Mouse (Mus musculus) embryo, embryonic 9.5 days (tissue): ENCODE data around the gene Nsf.

Source experiments
- DNase-seq: peaks from one replicate; pipeline ENCODE4 v3.0.0-alpha.2; 2017; ENCODE audit errors: extremely low spot score

Gene Nsf

GRCm38 (mm10) chr11:103941351-103941750, 12.5 kb downstream of the Nsf start:
- DNase-seq: no peak

GRCm38 (mm10) chr11:103940887-103941286, 13.0 kb downstream of the Nsf start:
- no peak for DNase-seq

- DNase-seq: no peak
Measured at GRCm38 (mm10) chr11:103937976-103938728, 15.7 kb downstream of the Nsf start.

- DNase-seq: no peak
Measured at GRCm38 (mm10) chr11:103937451-103937850, 16.4 kb downstream of the Nsf start.

- no peak for DNase-seq
Measured at GRCm38 (mm10) chr11:103935717-103936116, 18.1 kb downstream of the Nsf start.

- DNase-seq: no peak
Measured at GRCm38 (mm10) chr11:103933886-103934285, 20.0 kb downstream of the Nsf start.

GRCm38 (mm10) chr11:103923957-103924356, 29.9 kb downstream of the Nsf start:
- DNase-seq: no peak

GRCm38 (mm10) chr11:103923272-103923671, 30.6 kb downstream of the Nsf start:
- no peak for DNase-seq

GRCm38 (mm10) chr11:103922812-103923211, 31.0 kb downstream of the Nsf start:
- no peak for DNase-seq

GRCm38 (mm10) chr11:103920665-103921064, 33.2 kb downstream of the Nsf start:
- peak; percentile 50 for DNase-seq

- DNase-seq: no peak
Measured at GRCm38 (mm10) chr11:103916807-103917206, 37.0 kb downstream of the Nsf start.

GRCm38 (mm10) chr11:103915686-103916085, 38.2 kb downstream of the Nsf start:
- DNase-seq: no peak

- DNase-seq: peak; percentile 34
Measured at GRCm38 (mm10) chr11:103910993-103911585, 42.8 kb downstream of the Nsf start.

GRCm38 (mm10) chr11:103910531-103910930, 43.3 kb downstream of the Nsf start:
- DNase-seq: no peak

GRCm38 (mm10) chr11:103909809-103910208, 44.0 kb downstream of the Nsf start:
- no peak for DNase-seq

GRCm38 (mm10) chr11:103909396-103909795, 44.5 kb downstream of the Nsf start:
- no peak for DNase-seq

- no peak for DNase-seq
Measured at GRCm38 (mm10) chr11:103906051-103906719, 47.7 kb downstream of the Nsf start.

- no peak for DNase-seq
Measured at GRCm38 (mm10) chr11:103905506-103905905, 48.4 kb downstream of the Nsf start.

- no peak for DNase-seq
Measured at GRCm38 (mm10) chr11:103901581-103901966, 52.3 kb downstream of the Nsf start.

- DNase-seq: no peak
Measured at GRCm38 (mm10) chr11:103900803-103901580, 52.9 kb downstream of the Nsf start.

- DNase-seq: no peak
Measured at GRCm38 (mm10) chr11:103896966-103897750, 56.7 kb downstream of the Nsf start.
